Mouse (Mus musculus): Measurements from ENCODE around the gene Iqschfp.

Iqschfp gene

DNA sequence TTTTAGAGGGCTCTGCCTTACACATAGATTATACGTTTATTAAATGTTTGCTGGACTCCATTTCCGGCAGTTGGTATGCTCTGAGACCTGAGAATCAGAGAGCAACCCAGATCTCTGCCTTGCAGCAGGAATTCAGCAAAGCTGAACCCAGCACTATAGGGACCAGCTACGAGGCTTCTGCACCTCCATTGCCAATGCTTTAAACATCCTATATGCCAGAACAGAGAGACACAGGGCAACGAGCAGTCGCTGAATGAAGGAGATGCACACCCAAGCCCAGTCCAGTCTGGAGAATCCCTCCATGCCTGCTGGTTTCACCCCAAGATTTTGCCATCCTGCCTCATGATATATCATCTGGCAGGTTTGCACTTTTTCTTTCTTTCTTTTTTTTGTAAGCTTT lies 684.9 kb downstream of the Iqschfp start:
- DNase-seq: no peak

DNA sequence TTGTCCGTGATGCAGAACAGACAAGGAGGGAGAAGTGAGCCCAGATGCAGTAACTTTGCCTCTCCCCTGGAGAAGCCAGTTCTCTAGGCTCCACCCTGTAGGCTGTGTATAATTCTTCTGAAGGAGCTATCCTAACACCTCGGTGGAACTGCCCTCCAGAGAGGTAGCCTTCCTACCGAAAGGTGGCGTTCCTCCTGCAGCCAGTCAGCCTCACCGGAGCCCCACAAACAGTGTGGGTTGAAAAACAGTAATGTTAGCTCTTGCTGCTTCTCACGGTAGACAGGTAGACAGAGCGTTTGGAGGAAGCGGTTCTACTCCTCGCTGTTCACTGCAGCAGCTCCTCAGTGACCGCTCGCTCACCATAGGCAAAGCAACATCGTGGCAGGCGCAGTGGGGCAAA lies 689.6 kb downstream of the Iqschfp start:
- DNase-seq: no peak

DNA sequence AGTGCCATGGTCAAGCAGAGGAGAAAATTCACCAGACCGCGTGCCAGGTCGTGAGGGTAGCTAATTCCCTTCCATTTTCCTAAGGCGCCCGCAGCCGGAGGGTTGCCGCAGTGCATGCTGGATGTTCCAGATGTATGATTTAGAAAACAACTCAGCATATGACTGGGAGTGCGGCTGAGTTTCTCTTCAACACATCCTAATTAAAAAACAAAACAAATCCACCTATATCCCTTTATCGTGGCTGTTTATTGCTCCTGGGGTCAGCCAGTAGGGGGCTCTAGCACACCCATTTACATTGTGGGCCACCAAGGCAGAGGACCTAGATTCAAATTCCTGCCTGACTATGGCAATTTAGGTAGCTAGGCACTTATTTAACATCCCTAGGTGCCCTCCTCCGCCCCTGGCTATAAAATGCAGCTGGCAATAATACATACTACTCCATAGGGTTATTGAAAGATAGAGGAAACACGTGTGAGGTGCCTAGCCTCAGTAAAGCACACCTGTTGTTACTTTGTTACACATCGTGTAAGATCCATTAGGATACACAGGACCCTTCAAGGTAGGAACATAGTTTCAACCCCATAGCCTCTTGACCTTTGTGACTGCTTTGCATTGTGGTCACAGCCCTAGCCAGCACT lies 690.2 kb downstream of the Iqschfp start:
- peak in 1 of 2 experiments; percentile 6 for DNase-seq

- no peak for DNase-seq
Observed at GRCm38 (mm10) chr3:68583031-68583693, 691.1 kb downstream of the Iqschfp start.

DNA sequence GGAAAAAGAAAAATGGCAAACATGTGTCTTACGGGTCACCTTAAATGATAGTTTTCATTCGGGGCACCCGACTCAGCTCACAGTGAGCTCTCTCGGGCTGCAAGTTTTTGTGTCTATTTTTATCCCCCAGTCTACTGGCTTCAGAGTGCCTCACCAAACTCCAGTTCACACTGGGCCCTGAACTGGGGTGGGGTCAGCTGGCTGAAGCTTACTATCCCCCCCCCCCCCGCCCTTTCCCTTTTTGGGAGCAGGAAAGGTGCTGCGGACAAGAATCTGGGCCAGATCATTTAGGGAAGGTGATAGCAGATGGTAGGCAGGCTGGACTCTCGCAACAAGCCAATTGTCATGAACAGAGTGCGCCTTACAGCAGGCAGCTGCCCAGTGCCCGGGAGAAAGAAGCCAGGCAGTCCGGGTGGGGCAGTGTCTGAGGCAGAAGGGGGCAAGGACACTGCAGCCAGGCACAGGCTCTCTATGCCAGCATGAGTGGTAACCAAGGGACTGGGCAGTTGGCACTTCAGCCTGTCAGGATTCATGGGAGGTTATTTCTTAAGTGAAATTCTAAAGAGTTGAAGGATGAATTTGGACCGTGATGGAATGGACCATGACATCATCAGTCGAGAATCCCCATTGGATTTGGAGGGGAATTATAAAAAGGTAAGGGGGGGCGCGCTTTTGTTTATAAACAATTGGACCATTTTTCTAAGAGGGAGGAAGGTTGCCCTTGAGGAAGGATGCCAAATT lies 691.9 kb downstream of the Iqschfp start:
- DNase-seq: no peak

DNA sequence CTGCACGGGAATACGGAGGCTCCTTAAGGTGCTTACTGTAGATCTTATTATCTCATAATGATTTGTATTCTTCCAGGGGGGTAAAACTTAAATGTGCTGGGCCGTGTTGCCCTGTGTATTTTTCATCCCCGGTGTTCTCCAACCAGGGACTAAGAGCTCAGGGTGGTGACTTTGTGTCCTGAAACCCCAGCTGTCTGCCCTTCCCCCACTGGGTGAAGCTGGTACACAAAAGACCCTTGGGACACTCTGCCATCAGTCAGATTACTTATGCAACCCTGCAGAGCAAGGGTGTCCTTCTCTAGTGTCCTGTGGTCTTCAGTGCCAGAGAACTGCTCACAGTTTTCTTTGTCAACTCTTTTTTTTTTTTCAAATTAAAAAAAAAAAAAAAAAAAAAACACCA lies 693.2 kb downstream of the Iqschfp start:
- DNase-seq: no peak

DNA sequence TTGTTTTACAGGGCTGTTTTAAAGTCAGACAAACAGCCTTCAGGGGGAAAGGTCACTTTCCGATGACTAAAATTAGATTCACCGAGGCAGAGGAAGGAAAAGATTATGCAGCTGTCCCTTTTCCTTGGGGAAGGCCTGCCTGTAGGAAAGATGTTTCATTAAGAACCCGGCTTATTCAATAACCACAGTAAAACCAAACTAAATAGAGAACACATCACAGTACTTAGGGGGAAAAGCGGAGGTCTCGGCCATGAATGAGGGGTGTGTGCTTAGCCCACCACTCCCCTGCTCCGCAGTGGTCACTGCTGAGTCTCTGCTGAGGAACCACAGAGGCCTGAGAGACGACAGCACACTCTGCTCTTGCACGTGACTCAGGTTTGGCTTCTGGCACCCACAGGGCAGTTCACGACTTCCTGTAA lies 694.6 kb downstream of the Iqschfp start:
- DNase-seq: no peak

- DNase-seq: no peak
Observed at GRCm38 (mm10) chr3:68587567-68588245, 695.7 kb downstream of the Iqschfp start.

DNA sequence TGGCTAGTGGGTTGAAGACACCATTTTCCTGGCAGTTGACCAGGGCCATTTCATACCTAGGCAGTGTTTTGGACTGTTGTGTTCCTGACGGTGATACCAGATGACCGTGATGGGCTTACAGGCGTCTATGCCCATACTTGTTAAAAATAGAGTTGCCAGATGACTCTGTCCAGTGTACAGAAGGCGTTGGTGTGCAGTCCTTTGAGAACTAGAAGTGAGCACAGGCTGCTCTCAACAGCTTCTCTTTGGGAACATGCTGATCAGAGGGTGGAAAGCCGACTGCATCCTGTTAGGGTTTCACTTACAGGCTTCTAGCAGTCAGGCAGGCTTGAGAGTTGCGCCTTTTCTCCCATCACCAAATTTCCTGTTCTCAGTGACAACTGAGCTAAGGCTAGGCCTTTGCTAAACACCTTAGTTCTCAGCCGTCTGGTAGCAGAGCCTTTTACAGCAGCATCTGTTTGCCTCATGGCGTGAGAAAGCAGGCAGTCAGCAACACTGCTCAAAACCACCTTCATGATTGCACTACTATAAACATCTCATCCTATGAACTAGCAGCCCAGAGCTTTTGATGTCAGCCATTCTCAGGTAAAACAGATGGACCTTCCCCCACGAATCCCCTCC lies 697.3 kb downstream of the Iqschfp start:
- DNase-seq: no peak

- DNase-seq: no peak
Observed at GRCm38 (mm10) chr3:68590436-68590835, 698.4 kb downstream of the Iqschfp start.

DNA sequence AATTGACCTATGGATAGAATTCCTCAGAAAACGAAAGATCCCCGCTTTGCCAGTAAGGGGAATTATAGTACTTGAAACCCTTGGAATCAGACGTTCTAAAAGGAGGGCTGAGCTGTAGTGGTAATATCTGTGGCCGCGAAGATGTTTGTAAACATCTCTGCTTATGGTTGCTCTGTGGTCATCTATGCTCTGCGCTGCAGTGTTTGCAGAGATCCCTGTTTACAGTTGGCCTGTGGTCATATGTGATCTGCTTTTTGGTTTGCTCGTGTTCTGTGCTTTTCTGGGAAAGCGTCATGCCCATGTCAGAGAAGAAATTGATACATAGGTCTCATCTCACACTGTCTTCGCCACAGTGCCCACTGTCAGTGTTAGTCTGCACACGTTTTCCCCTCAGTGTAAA lies 700.5 kb downstream of the Iqschfp start:
- no peak for DNase-seq

DNA sequence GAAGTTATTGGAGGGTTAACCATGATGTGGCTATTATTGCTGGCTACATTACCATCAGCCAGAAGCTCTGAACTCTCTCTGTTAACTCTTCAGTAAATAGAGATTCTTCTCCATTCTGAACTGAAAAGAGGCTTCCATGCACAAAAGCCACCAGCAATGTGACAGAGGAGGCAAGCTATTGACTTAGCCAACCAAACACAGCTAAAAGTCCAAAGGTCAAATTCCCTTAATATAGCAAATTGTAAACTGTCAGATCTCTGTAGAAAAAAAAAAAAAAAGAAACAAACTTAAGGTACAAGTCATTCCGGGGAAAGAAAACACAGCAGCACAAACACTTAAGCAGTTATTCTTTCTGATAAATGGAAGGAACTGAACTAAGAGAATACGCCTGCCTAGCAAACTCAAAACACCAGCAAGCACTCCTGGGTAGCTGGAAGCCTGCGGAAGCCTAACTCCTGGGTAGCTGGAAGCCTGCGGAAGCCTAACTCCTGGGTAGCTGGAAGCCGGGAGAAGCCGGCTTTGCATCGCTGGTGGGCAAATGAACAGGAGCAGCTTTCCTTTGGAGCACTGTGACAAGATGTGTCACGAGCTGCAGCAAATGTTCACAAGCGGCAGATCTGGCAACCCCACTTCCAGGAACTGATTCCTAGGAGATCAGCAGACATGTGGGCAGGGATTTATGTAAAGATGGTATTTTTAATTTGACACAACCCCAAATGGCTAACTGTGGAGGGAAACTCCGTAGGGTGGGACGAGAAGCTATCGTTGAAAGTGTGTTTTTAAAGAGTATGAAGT lies 701.2 kb downstream of the Iqschfp start:
- DNase-seq: no peak

- no peak for DNase-seq
Observed at GRCm38 (mm10) chr3:68595316-68595925, 703.4 kb downstream of the Iqschfp start.

DNA sequence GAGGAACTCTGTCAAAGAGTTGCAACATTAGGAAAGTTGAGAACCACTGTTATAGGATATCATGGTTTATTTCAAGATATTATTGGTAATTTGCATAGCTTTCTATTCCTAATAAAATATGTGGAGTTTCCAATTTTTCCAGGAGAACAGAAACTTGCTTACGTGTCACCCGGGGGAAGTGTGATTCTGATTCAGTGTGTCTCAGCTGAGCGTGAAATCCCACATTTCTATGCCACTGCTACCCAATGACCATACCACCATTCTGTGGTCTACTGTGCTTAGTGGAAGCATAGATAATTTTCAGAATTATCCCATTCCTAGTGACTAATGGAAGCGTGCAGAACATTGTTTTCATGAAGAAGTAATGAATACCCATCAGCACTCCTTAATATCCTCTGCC lies 704.9 kb downstream of the Iqschfp start:
- no peak for DNase-seq

DNA sequence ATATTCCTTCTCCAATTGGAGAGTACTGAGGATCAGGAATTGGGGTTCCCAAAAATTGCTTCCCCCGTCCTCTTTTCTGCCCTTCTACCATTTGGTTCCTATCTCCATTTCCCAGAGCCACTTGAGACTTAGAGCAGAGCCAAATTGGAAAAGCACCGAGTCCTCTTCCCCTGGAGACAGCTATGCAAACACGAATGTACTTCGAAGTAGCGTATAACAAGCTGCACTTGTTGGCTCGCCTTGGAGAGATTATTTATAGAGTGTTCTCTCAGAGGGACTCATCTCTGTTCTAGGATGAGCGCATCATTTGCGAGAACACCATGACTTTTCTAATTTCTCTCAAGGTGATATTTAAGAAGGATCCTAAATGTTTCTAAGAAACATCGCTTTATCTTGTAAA lies 710.9 kb downstream of the Iqschfp start:
- no peak for DNase-seq

- no peak for DNase-seq
Observed at GRCm38 (mm10) chr3:68604467-68604866, 712.4 kb downstream of the Iqschfp start.

GRCm38 (mm10) chr3:68604962-68605361 lies 712.9 kb downstream of the Iqschfp start:
- no peak for DNase-seq

DNA sequence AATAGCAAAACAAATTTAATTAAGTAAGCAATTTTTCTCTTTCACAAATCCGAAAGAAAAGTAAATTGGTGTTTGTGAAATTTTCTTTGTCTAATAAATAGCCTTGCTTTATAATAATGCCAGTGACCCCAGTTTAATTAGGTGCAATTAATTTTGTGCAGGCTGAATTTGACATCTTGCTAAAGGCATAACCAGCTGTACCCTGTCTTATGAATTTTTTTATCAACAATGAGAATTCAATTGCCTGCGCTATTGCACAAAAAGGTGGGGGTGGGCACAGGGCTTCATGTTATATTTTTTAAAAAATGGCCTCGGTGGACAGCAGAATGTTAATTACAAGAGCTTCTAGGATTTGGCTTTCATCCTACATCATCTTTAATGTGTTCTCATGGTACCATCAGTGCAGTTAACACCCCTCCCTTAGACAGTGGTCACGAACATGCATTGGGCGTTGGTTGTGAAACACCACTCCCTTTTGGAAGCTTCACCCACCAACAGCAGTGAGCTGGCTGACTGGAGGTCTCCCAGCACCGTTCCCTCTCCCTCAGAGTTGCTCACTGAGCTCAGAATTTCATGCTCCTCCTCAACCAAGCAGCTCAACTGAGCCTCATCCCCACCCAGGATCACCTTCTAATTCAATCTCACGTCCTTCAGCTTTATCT lies 714.0 kb downstream of the Iqschfp start:
- DNase-seq: no peak

DNA sequence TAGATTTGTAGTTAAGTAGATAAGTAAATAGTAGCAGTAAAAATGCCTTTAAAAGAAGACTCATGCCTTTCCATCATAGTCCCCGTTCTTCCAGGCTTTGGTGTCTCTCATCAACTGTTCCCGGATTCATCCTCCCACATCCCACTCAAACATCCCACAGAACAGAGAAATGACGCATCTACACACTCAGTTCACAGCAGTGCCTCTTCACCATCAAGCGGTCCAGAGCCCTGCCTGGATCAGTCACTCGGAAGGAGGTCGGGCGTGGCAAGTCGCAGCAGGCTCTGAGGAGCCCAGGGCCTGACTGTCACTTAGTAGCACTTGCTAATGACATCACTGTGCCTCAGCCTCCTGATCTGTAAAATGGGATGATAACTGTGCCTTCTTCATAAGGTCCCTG lies 714.7 kb downstream of the Iqschfp start:
- no peak for DNase-seq

- DNase-seq: no peak
Observed at GRCm38 (mm10) chr3:68607336-68607735, 715.3 kb downstream of the Iqschfp start.

DNA sequence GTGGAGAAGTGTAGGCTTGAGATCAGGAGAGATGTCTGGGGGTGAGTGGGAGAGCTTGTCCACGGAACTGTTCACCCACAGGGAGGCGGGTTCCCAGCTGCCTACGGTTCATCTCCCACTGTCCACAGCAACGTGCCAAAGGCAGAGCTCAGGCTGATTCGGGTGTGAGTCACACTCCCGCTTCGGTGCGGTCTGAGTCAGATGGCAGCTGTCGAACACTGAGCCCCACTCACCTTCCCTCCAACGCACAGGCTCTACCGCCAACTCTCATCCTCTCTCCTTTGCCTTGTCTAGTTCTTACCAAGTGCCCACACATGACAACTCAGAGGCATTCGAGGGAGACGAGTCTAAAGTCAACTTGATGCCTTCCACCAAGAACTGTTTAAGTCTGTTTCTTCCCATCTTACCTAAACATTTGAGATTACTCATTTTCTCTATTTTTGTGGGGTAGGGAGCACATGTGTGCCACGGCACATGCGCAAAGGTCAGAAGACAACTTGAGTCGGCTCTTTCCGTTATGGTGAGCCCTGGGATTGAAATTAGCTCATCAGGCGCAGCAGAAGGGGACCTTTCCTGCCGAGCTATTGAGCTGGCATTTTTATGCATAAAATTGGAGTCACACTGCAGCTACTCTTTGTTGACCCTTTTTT lies 716.9 kb downstream of the Iqschfp start:
- no peak for DNase-seq
